Mouse (Mus musculus) myocyte (in vitro differentiated cells): ENCODE measurements around the gene Rimkla.

Experiments used
- CEBPB ChIP-seq: IDR thresholded peaks from 2 replicates; pipeline ENCODE4 v1.6.1; 2011; ENCODE audit warnings: mild to moderate bottlenecking, moderate library complexity; ENCODE audit not compliant: poor library complexity, insufficient read depth, severe bottlenecking
- E2F4 ChIP-seq: IDR thresholded peaks from one replicate; pipeline ENCODE4 v1.6.1; 2011; ENCODE audit warnings: mild to moderate bottlenecking, control low read depth, moderate library complexity; ENCODE audit not compliant: insufficient read depth
- MAX ChIP-seq: IDR thresholded peaks from one replicate; pipeline ENCODE4 v1.6.1; 2011; ENCODE audit warnings: low read depth, mild to moderate bottlenecking, control low read depth
- MYOD1 ChIP-seq, 3 experiments: IDR thresholded peaks; one replicate each; pipeline ENCODE4 v1.6.1; 2011; ENCODE audit warnings: control low read depth in 2 of 3, low read depth in 2 of 3, mild to moderate bottlenecking in 2 of 3, moderate library complexity in 1 of 3; ENCODE audit not compliant: insufficient read length in 2 of 3, control insufficient read depth in 1 of 3
- POLR2A ChIP-seq: IDR thresholded peaks from one replicate; pipeline ENCODE4 v1.6.1; 2011; ENCODE audit warnings: low read depth, mild to moderate bottlenecking, control low read depth, moderate library complexity; ENCODE audit not compliant: insufficient read length
- TCF12 ChIP-seq: IDR thresholded peaks from one replicate; pipeline ENCODE4 v1.6.1; 2011; ENCODE audit warnings: mild to moderate bottlenecking, control low read depth; ENCODE audit not compliant: poor library complexity, insufficient read depth, severe bottlenecking
- USF1 ChIP-seq: IDR thresholded peaks from one replicate; pipeline ENCODE4 v1.6.1; 2011; ENCODE audit warnings: low read depth, mild to moderate bottlenecking, control low read depth, moderate library complexity

GRCm38 (mm10) chr4:119421921-119422293, 70.5 kb downstream of the Rimkla start:
- TF ChIP-seq POLR2A: no peak
- TF ChIP-seq E2F4: no peak
- TF ChIP-seq TCF12: no peak
- TF ChIP-seq MAX: no peak
- peak in 1 of 3 experiments; percentile 10 for TF ChIP-seq MYOD1 (IDR thresholded peaks at IDR 0.05; ENCODE audit: control insufficient read depth in 1 of 3, insufficient read length in 2 of 3, low read depth in 2 of 3)
- no peak for TF ChIP-seq CEBPB
- TF ChIP-seq USF1: no peak
